Mouse (Mus musculus): ENCODE data around the gene Zbed6. TPM values are rescaled to one million over a fixed set of nuclear protein-coding genes. Genes with fewer than 3 reads are reported as not detected.
"Not testable (repeated sequence)": the region's sequence is repeated elsewhere in the genome, so short reads cannot be mapped to it uniquely, and the experiment has no call there.

Gene Zbed6
- total RNA-seq (2014; fragmentation: Nextera tagmentation) (15.3 and 16.4 TPM in 2 replicates), total RNA-seq (2017) (18.3 and 19.1 TPM in 2 replicates)

DNA sequence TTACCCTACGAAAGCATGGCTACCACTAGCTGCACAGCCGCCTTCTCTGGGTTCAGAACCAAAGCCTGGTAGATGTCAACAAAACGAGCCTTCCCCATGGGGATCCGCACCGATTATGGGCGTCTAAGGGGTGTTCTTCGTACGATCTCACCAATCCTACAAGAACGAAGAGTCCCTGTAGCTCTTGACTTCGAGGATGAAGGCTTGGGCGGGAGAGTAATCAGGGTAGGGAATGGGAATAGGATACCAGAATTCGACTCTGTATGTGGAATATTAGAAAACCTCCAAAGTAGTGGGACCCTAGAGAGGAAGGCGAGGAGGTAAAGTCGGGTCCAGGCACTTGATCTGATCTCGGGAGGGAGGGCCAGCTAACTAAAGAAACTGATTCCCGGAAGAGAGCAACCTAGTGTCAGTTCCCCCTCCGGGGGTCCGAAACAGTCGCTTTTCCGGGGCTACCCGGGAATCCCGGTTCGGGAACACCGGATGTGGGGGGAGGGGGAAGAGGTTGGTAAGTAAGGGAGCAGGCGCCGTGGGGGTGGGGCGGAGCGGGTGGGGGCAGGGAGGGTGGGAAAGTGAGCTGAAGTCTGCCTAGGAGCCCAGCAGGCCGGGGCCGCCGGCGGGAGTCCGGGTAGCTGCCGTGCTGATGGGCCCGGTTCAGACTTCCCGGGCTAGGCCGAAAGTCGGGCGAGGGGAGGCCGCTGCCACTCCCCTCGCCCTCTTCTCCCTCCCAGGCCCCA is at the start of gene Zbed6:
TSS of gene Zbed6 (minus strand) at position 420 of the 737 bp plus-strand sequence.
- ATAC-seq (replicated peaks; ENCODE audit: low FRiP score, low TSS enrichment, poor library complexity, severe bottlenecking), result peak; percentile 33; the same call in 1 of the 2 replicates

GRCm38 (mm10) chr1:133709292-133709691 is 48.6 kb upstream of the Zbed6 start:
- no peak for ATAC-seq (replicated peaks; ENCODE audit: low FRiP score, low TSS enrichment, poor library complexity, severe bottlenecking)

- not testable (repeated sequence) for ATAC-seq (replicated peaks; ENCODE audit: low FRiP score, low TSS enrichment, poor library complexity, severe bottlenecking)
Observed at GRCm38 (mm10) chr1:133701824-133702223, 41.1 kb upstream of the Zbed6 start.

DNA sequence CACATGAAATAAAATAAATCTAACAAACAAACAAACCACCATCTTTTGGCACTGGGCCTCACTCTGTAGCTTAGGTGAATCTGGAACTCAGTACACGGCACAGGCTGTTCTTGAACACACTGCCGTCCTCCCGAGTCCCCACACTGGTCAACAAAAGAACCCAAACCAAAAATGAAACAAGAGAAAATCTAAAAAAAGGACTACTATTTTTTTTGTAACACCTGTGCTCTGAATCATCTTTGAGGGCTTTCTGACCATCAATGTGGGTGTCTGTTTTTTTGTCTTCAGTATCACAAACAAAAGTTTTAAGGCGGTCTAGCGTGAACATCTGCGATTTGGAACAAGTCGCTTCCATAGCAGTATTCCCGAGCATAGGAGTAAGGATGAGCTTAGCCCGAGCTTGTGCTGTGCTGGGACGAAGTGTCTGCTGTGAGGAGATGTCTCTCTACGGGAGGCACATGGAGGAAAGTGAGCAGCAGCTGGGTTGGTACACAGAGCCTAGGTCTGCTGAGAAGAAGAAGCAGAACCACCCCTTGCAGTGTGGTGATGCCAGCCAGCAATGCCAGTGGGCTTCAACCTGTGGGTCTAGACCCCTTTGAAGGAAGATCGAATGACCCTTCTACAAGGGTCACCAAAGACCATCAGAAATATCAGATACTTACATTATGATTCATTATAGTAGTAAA is 37.4 kb upstream of the Zbed6 start:
- no peak for ATAC-seq (replicated peaks; ENCODE audit: low FRiP score, low TSS enrichment, poor library complexity, severe bottlenecking)

- no peak for ATAC-seq (replicated peaks; ENCODE audit: low FRiP score, low TSS enrichment, poor library complexity, severe bottlenecking)
Observed at GRCm38 (mm10) chr1:133695901-133696300, 35.2 kb upstream of the Zbed6 start.

DNA sequence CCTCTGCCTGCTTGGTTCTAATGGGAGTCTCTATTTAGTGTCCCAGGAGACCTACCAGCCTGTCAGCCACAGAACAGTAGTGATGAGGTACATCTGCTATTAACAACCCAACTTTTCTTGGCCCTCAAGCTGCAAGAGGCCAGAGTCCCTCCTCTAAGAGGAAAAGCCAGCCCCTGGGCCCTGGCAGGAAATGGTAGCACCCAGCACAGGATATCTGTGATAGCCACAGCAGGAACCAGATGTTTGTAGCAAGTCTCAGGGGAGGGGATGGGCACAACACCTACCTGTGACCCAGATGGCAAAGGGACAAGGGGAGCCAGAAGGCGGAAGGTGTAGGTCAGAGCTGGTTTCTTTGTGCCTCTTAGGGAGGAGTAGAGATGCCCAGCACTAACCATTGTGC is 34.2 kb upstream of the Zbed6 start:
- ATAC-seq (replicated peaks; ENCODE audit: low FRiP score, low TSS enrichment, poor library complexity, severe bottlenecking), result no peak

DNA sequence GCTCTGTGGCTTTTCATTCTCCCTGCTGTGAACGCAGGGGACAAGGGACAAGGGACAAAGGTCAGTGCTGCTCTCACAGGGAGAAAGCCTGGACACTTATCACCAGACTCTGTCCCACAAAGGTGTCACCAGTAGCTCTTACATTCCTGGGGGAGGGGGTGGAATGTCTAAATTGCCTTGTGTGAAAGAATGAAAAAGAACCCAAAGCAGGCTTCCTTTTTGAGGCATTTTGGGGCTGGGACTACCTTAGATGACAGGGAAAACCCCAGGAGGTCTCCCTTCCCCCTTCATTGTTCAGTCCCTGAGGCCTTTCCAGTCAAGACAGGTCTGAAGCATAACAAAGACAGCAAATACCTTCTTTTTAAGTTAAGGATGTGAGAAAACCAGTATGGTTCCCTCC is 33.6 kb upstream of the Zbed6 start:
- no peak for ATAC-seq (replicated peaks; ENCODE audit: low FRiP score, low TSS enrichment, poor library complexity, severe bottlenecking)

GRCm38 (mm10) chr1:133693536-133694114 is 32.9 kb upstream of the Zbed6 start:
- no peak for ATAC-seq (replicated peaks; ENCODE audit: low FRiP score, low TSS enrichment, poor library complexity, severe bottlenecking)

DNA sequence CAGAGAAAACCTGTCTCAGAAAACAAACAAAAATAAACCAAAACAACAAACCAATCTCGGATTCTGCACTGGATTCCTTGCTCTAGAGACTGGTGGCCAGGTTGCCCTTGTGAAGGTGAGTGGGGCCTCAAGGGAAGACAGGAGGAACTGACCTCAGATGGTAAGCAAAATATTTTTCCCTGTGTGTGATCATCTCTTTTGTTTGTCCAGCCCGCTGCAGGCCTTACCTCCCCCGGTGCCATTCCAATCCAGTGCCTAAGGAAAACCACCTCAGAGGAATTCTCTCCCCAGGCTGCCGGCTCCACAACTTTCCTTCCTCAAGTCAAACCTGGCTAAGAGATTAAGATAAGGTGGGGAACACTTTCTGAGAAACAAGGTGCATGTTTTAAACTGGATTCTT is 31.5 kb upstream of the Zbed6 start:
- ATAC-seq (replicated peaks; ENCODE audit: low FRiP score, low TSS enrichment, poor library complexity, severe bottlenecking), result no peak

GRCm38 (mm10) chr1:133691046-133691445 is 30.4 kb upstream of the Zbed6 start:
- no peak for ATAC-seq (replicated peaks; ENCODE audit: low FRiP score, low TSS enrichment, poor library complexity, severe bottlenecking)

GRCm38 (mm10) chr1:133689897-133690296 is 29.2 kb upstream of the Zbed6 start, which contains the start of gene Lax1:
Gene Lax1, minus strand, starts transcription at chr1:133690108.
- ATAC-seq (replicated peaks; ENCODE audit: low FRiP score, low TSS enrichment, poor library complexity, severe bottlenecking), result 0 out of 2 replicates have a peak, but pooled peaks have one; percentile 27

- no peak for ATAC-seq (replicated peaks; ENCODE audit: low FRiP score, low TSS enrichment, poor library complexity, severe bottlenecking)
Observed at GRCm38 (mm10) chr1:133688301-133688700, 27.6 kb upstream of the Zbed6 start.

DNA sequence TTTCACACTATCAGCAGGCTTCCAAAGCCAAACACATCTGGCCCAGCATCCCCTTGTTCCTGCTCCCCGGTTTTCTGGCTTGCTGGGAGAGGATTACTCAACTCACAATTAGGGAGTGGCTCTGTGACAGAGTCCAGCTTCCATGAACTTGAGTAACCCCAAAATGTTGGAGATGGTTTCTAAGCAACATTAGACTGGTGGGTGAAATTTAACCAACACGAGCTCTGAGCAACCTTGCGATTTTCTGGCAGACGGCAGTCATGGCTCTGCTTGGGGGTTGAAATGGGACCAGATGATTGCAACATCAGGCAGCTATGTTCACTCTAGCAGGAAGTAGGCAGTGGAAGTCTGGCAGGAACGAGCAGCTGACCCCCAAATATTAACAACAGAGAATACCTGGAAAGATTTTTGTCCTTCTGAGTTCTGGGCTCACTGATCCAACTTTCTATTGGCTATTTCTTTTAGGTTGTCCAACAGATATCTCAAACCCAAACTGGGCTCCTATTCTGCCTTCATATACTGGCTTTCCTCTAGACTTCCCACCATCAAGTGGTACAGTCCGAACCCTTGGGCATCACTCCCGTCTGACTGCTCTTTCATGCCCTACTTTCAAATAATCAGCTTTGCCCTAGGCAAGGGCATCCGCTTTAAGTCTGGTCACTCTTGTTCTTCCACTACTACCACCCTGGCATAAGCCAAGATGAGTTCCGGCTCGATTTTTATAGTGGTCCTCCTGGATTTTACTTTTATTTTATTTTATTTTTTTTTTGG is 25.2 kb upstream of the Zbed6 start:
- ATAC-seq (replicated peaks; ENCODE audit: low FRiP score, low TSS enrichment, poor library complexity, severe bottlenecking), result no peak

GRCm38 (mm10) chr1:133671801-133672200 is 11.1 kb upstream of the Zbed6 start:
- ATAC-seq (replicated peaks; ENCODE audit: low FRiP score, low TSS enrichment, poor library complexity, severe bottlenecking), result no peak

DNA sequence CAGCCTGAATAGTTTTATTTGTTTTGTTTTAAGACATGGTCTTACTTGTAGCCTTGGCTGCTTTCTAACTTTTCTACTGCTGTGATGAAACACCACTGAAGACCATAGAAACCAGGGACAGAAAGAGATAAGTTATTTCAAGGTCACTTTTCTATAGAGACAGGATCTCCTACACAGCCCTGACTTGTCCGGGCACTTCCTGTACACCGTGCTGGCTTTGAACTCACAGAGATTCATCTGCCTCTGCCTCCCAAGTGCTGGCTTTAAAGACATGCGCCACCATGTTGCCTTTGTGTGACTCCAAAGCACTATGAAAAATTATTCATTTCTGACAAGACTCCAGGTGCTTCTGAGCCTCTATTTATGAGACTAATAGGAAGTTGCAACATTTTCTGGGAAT is 10.6 kb upstream of the Zbed6 start:
- ATAC-seq (replicated peaks; ENCODE audit: low FRiP score, low TSS enrichment, poor library complexity, severe bottlenecking), result no peak

DNA sequence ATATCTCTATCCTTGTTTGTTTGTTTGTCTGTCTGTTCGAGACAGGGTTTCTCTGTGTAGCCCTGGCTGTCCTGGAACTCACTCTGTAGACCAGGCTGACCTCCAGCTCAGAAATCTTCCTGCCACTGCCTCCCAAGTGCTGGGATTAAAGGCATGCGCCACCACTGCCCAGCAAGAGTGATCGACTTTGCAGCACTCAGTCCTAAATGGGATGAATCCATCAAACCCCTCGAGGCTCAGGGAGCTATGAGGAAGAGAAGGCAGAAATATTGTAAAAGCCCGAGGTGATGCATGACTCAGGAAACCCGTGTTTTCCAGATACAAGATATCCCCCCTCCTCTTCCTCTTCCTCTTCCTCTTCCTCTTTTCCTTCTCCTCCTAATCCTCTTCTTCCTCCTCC is 10.1 kb upstream of the Zbed6 start:
- no peak for ATAC-seq (replicated peaks; ENCODE audit: low FRiP score, low TSS enrichment, poor library complexity, severe bottlenecking)

- ATAC-seq (replicated peaks; ENCODE audit: low FRiP score, low TSS enrichment, poor library complexity, severe bottlenecking), result no peak
Observed at GRCm38 (mm10) chr1:133670190-133670589, 9.5 kb upstream of the Zbed6 start.

DNA sequence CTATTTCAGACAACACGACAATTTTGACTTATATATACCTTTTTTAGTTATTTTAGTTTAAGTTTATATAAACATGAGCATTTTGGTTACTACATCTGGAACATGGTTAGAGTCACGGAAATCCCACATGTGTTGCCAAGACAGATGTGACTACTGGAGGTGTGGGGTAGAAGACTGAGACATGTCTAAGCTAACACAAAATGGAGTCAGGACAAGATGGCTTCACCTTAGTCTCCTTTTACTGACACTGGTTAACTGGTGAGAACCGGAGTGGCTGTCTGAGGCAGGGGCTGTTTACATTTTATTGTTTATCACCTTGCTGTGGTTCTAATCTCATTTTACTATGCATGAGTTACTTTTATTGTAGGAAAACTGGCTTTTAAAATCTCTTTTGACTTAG is 7.9 kb upstream of the Zbed6 start:
- ATAC-seq (replicated peaks; ENCODE audit: low FRiP score, low TSS enrichment, poor library complexity, severe bottlenecking), result no peak

GRCm38 (mm10) chr1:133667721-133668120 is 7.0 kb upstream of the Zbed6 start:
- no peak for ATAC-seq (replicated peaks; ENCODE audit: low FRiP score, low TSS enrichment, poor library complexity, severe bottlenecking)

- not testable (repeated sequence) for ATAC-seq (replicated peaks; ENCODE audit: low FRiP score, low TSS enrichment, poor library complexity, severe bottlenecking)
Observed at GRCm38 (mm10) chr1:133665713-133666112, 5.0 kb upstream of the Zbed6 start.
